Mouse (Mus musculus): ENCODE measurements around the gene Fam193a. TPM values are rescaled to one million over a fixed set of nuclear protein-coding genes. Genes with fewer than 3 reads are reported as not detected.
A peak's percentile ranks its signal among the peaks of the same experiment; 100 is the strongest.

The Fam193a gene
- polyA plus RNA-seq, 1 experiment from 2014 or later = 3.3 TPM

- 78% methylated on average over 3 of the region's 3 CpGs for WGBS (ENCODE audit: insufficient replicate concordance)
- Histone ChIP-seq H3K9ac (ENCODE audit: low read depth, low read length) (no peak overlapping the region), H3K27me3 (ENCODE audit: control insufficient read depth, insufficient read depth, low read depth, low read length) (no peaks in the 10 kb centered on the region), H3K4me2 (ENCODE audit: low read depth, low read length) (no peak overlapping the region), H3K4me1 (ENCODE audit: control insufficient read depth, low read depth, low read length) (no peaks in the 10 kb centered on the region), H3K4me3 (ENCODE audit: low read depth, low read length) (no peak overlapping the region), H3K27ac (ENCODE audit: low read length) (no peak overlapping the region), H3K9me3 (replicated peaks; ENCODE audit: control insufficient read depth, low read length) (no peaks in the 10 kb centered on the region), H3K36me3 (ENCODE audit: control insufficient read depth, insufficient read depth) (peaks cover 5% of the 10 kb centered on the region; the same call in 1 of the 2 replicates)
- ATAC-seq (ENCODE audit: low read depth) = no peak
Measured at GRCm38 (mm10) chr5:34489418-34489787, 119.7 kb downstream of the Fam193a start.

DNA sequence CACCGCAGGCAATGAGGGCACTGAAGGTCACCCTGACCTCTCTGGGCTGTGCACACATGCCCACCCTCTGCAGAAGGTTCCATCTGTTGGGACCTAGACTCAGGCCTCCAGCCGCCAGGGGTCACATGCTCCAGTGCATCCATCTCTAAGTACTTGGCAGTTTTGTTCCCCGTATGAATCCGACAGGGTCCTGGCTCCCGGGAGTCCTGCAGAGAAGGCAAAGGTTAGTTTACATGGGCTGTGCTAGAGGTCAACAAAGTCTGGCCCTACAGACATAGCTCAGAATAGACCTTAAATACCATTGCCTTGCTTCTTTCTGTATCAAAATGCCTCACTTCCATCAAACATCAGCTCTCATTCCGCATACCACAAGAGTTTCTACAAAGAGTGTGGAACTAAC is 127.0 kb downstream of the Fam193a start:
- H3K4me2 ChIP-seq (ENCODE audit: low read depth, low read length) = no peak overlapping the region
- no peak overlapping the region for H3K9ac ChIP-seq (ENCODE audit: low read depth, low read length)
- WGBS (ENCODE audit: insufficient replicate concordance) = 59% methylated on average over 6 of the region's 6 CpGs
- H3K4me1 ChIP-seq (ENCODE audit: control insufficient read depth, low read depth, low read length) = no peaks in the 10 kb centered on the region; the same call in 1 of the 2 replicates
- H3K27me3 ChIP-seq (ENCODE audit: control insufficient read depth, insufficient read depth, low read depth, low read length) = no peaks in the 10 kb centered on the region
- ATAC-seq (ENCODE audit: low read depth) = peak; percentile 75
- no peaks in the 10 kb centered on the region; the same call in 1 of the 2 replicates for H3K36me3 ChIP-seq (ENCODE audit: control insufficient read depth, insufficient read depth)
- H3K9me3 ChIP-seq (replicated peaks; ENCODE audit: control insufficient read depth, low read length) = no peaks in the 10 kb centered on the region
- no peak overlapping the region for H3K27ac ChIP-seq (ENCODE audit: low read length)
- H3K4me3 ChIP-seq (ENCODE audit: low read depth, low read length) = no peak overlapping the region

GRCm38 (mm10) chr5:34500886-34501285 is 131.2 kb downstream of the Fam193a start:
- H3K27ac ChIP-seq (ENCODE audit: low read length) = no peak overlapping the region
- no peak overlapping the region for H3K4me2 ChIP-seq (ENCODE audit: low read depth, low read length)
- ATAC-seq (ENCODE audit: low read depth) = no peak
- H3K4me3 ChIP-seq (ENCODE audit: low read depth, low read length) = no peak overlapping the region
- no peaks in the 10 kb centered on the region for H3K9me3 ChIP-seq (replicated peaks; ENCODE audit: control insufficient read depth, low read length)
- no peaks in the 10 kb centered on the region; the same call in 1 of the 2 replicates for H3K36me3 ChIP-seq (ENCODE audit: control insufficient read depth, insufficient read depth)
- no peaks in the 10 kb centered on the region for H3K27me3 ChIP-seq (ENCODE audit: control insufficient read depth, insufficient read depth, low read depth, low read length)
- 57% methylated on average over 5 of the region's 5 CpGs for WGBS (ENCODE audit: insufficient replicate concordance)
- H3K4me1 ChIP-seq (ENCODE audit: control insufficient read depth, low read depth, low read length) = no peaks in the 10 kb centered on the region; the same call in 1 of the 2 replicates
- no peak overlapping the region for H3K9ac ChIP-seq (ENCODE audit: low read depth, low read length)

GRCm38 (mm10) chr5:34501588-34501987 is 131.9 kb downstream of the Fam193a start:
- Histone ChIP-seq H3K9me3 (replicated peaks; ENCODE audit: control insufficient read depth, low read length) (no peaks in the 10 kb centered on the region), H3K27ac (ENCODE audit: low read length) (no peak overlapping the region), H3K9ac (ENCODE audit: low read depth, low read length) (no peak overlapping the region), H3K36me3 (ENCODE audit: control insufficient read depth, insufficient read depth) (no peaks in the 10 kb centered on the region; the same call in 1 of the 2 replicates), H3K4me1 (ENCODE audit: control insufficient read depth, low read depth, low read length) (no peaks in the 10 kb centered on the region; the same call in 1 of the 2 replicates), H3K27me3 (ENCODE audit: control insufficient read depth, insufficient read depth, low read depth, low read length) (no peaks in the 10 kb centered on the region), H3K4me2 (ENCODE audit: low read depth, low read length) (no peak overlapping the region), H3K4me3 (ENCODE audit: low read depth, low read length) (no peak overlapping the region)
- ATAC-seq (ENCODE audit: low read depth) = no peak
- WGBS (ENCODE audit: insufficient replicate concordance) = 67% methylated on average over 3 of the region's 3 CpGs

- H3K27ac ChIP-seq (ENCODE audit: low read length) = no peak overlapping the region
- H3K9ac ChIP-seq (ENCODE audit: low read depth, low read length) = no peak overlapping the region
- H3K4me3 ChIP-seq (ENCODE audit: low read depth, low read length) = no peak overlapping the region
- H3K27me3 ChIP-seq (ENCODE audit: control insufficient read depth, insufficient read depth, low read depth, low read length) = no peaks in the 10 kb centered on the region
- no peaks in the 10 kb centered on the region; the same call in 1 of the 2 replicates for H3K36me3 ChIP-seq (ENCODE audit: control insufficient read depth, insufficient read depth)
- ATAC-seq (ENCODE audit: low read depth) = no peak
- H3K4me2 ChIP-seq (ENCODE audit: low read depth, low read length) = no peak overlapping the region
- no peaks in the 10 kb centered on the region; the same call in 1 of the 2 replicates for H3K4me1 ChIP-seq (ENCODE audit: control insufficient read depth, low read depth, low read length)
- WGBS (ENCODE audit: insufficient replicate concordance) = 82% methylated on average over 1 of the region's 1 CpGs
- no peaks in the 10 kb centered on the region for H3K9me3 ChIP-seq (replicated peaks; ENCODE audit: control insufficient read depth, low read length)
Measured at GRCm38 (mm10) chr5:34502411-34502810, 132.7 kb downstream of the Fam193a start.

DNA sequence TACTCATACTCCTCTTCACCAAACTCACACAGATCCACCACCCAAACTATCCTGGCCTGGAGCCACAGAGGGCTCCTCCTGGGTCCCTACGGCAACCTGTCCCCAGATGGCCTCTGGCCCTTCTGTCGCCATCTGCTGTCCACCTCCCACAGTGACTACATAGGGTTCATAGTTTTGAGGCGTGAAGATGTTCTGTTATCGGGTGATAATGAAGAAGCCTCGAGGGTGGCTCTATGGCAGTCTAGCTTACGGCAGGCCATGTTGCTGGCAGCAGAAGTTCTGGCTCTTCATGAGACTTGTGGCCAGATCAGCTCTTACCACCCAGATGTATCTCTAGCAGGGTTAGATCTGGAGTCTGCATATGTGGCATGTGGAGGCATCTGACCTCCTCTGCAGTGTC is 133.1 kb downstream of the Fam193a start:
- H3K9ac ChIP-seq (ENCODE audit: low read depth, low read length) = no peak overlapping the region
- no peak overlapping the region for H3K4me3 ChIP-seq (ENCODE audit: low read depth, low read length)
- WGBS (ENCODE audit: insufficient replicate concordance) = 49% methylated on average over 6 of the region's 6 CpGs
- H3K4me2 ChIP-seq (ENCODE audit: low read depth, low read length) = no peak overlapping the region
- no peaks in the 10 kb centered on the region; the same call in 1 of the 2 replicates for H3K36me3 ChIP-seq (ENCODE audit: control insufficient read depth, insufficient read depth)
- no peaks in the 10 kb centered on the region for H3K9me3 ChIP-seq (replicated peaks; ENCODE audit: control insufficient read depth, low read length)
- no peaks in the 10 kb centered on the region; the same call in 1 of the 2 replicates for H3K4me1 ChIP-seq (ENCODE audit: control insufficient read depth, low read depth, low read length)
- no peak for ATAC-seq (ENCODE audit: low read depth)
- H3K27ac ChIP-seq (ENCODE audit: low read length) = no peak overlapping the region
- no peaks in the 10 kb centered on the region for H3K27me3 ChIP-seq (ENCODE audit: control insufficient read depth, insufficient read depth, low read depth, low read length)

DNA sequence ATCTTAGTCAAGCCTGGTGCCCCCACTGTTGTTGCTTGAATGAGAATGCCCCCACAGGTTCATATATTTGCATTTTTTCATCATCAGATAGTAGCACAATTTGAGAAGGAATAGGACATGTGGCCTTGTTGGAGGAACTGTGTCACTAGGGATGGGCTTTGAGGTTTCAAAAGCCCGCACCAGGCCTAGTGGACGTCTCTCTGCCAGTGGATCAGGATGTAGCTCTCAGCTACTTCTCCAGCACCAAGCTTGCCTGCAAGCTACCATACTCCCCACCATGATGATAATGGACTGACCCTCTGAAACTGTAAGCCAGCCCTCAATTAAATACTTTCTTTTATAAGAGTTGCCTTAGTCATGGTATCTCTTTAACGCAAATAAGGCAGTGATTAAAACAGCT is 142.8 kb downstream of the Fam193a start:
- Histone ChIP-seq H3K9me3 (replicated peaks; ENCODE audit: control insufficient read depth, low read length) (no peaks in the 10 kb centered on the region), H3K4me1 (ENCODE audit: control insufficient read depth, low read depth, low read length) (peaks cover 15% of the 10 kb centered on the region), H3K27ac (ENCODE audit: low read length) (no peak overlapping the region), H3K36me3 (ENCODE audit: control insufficient read depth, insufficient read depth) (no peaks in the 10 kb centered on the region), H3K4me2 (ENCODE audit: low read depth, low read length) (no peak overlapping the region), H3K9ac (ENCODE audit: low read depth, low read length) (no peak overlapping the region), H3K27me3 (ENCODE audit: control insufficient read depth, insufficient read depth, low read depth, low read length) (no peaks in the 10 kb centered on the region; the same call in 1 of the 2 replicates), H3K4me3 (ENCODE audit: low read depth, low read length) (no peak overlapping the region)
- no peak for ATAC-seq (ENCODE audit: low read depth)
- WGBS (ENCODE audit: insufficient replicate concordance) = 77% methylated on average over 3 of the region's 3 CpGs

DNA sequence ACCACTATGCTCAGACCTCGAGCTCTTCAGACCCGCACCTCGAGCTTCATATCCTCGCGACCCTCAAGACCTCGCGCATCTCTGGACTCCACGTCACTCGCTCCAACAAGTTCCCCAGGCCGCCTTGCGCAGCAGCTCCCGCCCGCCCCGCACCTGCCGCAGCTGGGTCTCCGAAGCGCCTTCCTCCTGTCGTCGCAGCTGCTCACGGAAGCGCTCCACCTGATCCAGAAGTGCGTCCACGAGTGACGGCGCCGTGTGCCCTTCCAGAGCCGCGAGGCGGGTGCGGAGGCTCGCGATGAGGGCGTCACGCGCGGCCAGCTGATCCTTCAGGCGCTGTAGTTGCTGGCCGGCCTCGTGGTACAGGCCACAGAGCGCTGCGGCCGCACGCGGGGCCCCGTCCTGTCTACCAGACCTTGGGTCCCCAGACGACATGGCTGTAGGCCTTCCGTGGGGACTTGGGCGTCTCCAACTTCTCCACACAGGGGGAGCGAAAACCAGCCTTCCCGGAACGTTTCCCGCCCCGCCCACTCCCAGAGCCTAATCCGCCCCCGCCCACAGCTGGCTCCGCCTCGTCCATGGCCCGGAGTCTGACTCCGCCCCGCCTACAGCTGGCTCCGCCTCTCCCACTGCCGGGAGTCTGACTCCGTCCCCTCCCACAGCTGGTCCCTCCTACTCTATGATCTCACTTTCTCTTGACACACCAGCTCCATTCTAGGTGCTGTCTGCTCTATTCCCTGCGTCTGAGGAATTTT is 143.9 kb downstream of the Fam193a start, which contains the start of gene Tnip2:
TSS of gene Tnip2 (minus strand) at position 526 of the 752 bp plus-strand sequence.
- H3K27ac ChIP-seq (ENCODE audit: low read length) = peak within 1 kb of the TSS; percentile 34; the same call in 1 of the 2 replicates
- peak within 1 kb of the TSS; percentile 80 for H3K4me3 ChIP-seq (ENCODE audit: low read depth, low read length)
- no peaks in the 10 kb centered on the region for H3K36me3 ChIP-seq (ENCODE audit: control insufficient read depth, insufficient read depth)
- H3K4me1 ChIP-seq (ENCODE audit: control insufficient read depth, low read depth, low read length) = peaks cover 15% of the 10 kb centered on the region
- under 1% methylated on average over 64 of the region's 64 CpGs for WGBS (ENCODE audit: insufficient replicate concordance)
- H3K9ac ChIP-seq (ENCODE audit: low read depth, low read length) = peak within 1 kb of the TSS; percentile 82
- H3K4me2 ChIP-seq (ENCODE audit: low read depth, low read length) = peak within 1 kb of the TSS; percentile 97
- H3K9me3 ChIP-seq (replicated peaks; ENCODE audit: control insufficient read depth, low read length) = no peaks in the 10 kb centered on the region
- peak; percentile 96 for ATAC-seq (ENCODE audit: low read depth)
- no peaks in the 10 kb centered on the region; the same call in 1 of the 2 replicates for H3K27me3 ChIP-seq (ENCODE audit: control insufficient read depth, insufficient read depth, low read depth, low read length)

GRCm38 (mm10) chr5:34514218-34514566 is 144.5 kb downstream of the Fam193a start:
- Histone ChIP-seq H3K9ac (ENCODE audit: low read depth, low read length) (peak overlapping the region; percentile 8), H3K36me3 (ENCODE audit: control insufficient read depth, insufficient read depth) (no peaks in the 10 kb centered on the region), H3K4me1 (ENCODE audit: control insufficient read depth, low read depth, low read length) (peaks cover 15% of the 10 kb centered on the region), H3K4me2 (ENCODE audit: low read depth, low read length) (peak overlapping the region; percentile 97), H3K9me3 (replicated peaks; ENCODE audit: control insufficient read depth, low read length) (no peaks in the 10 kb centered on the region), H3K4me3 (ENCODE audit: low read depth, low read length) (peak overlapping the region; percentile 80), H3K27ac (ENCODE audit: low read length) (no peak overlapping the region), H3K27me3 (ENCODE audit: control insufficient read depth, insufficient read depth, low read depth, low read length) (no peaks in the 10 kb centered on the region; the same call in 1 of the 2 replicates)
- 10% methylated on average over 7 of the region's 7 CpGs for WGBS (ENCODE audit: insufficient replicate concordance)
- ATAC-seq (ENCODE audit: low read depth) = peak; percentile 25

Data from liver, embryonic 16.5 days (tissue).